Mouse (Mus musculus): ENCODE measurements around the gene Olfr1495. TPM values are rescaled to one million over a fixed set of nuclear protein-coding genes. Genes with fewer than 3 reads are reported as not detected.
"Not testable (repeated sequence)": the region's sequence is repeated elsewhere in the genome, so short reads cannot be mapped to it uniquely, and the experiment has no call there.

The Olfr1495 gene
- not detected in 2 replicates for polyA plus RNA-seq (2016; fragmentation: Nextera tagmentation; extraction: Ambion mirVana)

- ATAC-seq (ENCODE audit: low FRiP score) = no peak
- H3K4me1 ChIP-seq = no peaks in the 10 kb centered on the region
- no peaks in the 10 kb centered on the region for H3K36me3 ChIP-seq (replicated peaks)
- H3K4me3 ChIP-seq (replicated peaks) = no peak within 1 kb of the TSS
- WGBS = 85% methylated on average over 3 of the region's 3 CpGs
- no peak within 1 kb of the TSS for H3K4me2 ChIP-seq
- H3K27me3 ChIP-seq = no peaks in the 10 kb centered on the region
- no peaks in the 10 kb centered on the region for H3K9me3 ChIP-seq
- no peak within 1 kb of the TSS for H3K27ac ChIP-seq
- no peak within 1 kb of the TSS for H3K9ac ChIP-seq
These were observed at the start of gene Olfr1495 for GRCm38 (mm10) chr19:13764306-13764705. TSS of gene Olfr1495 (plus strand) at chr19:13764606.

GRCm38 (mm10) chr19:13722978-13723377 is 41.4 kb upstream of the Olfr1495 start, which contains the start of gene Olfr1493-ps1:
TSS of gene Olfr1493-ps1 (plus strand) at chr19:13723278.
- H3K9ac ChIP-seq = no peak within 1 kb of the TSS
- H3K4me1 ChIP-seq = no peaks in the 10 kb centered on the region
- no peaks in the 10 kb centered on the region for H3K36me3 ChIP-seq (replicated peaks)
- 0 out of 2 replicates have a peak, but pooled peaks cover 7% of the 10 kb centered on the region for H3K9me3 ChIP-seq
- no peak for ATAC-seq (ENCODE audit: low FRiP score)
- H3K27me3 ChIP-seq = no peaks in the 10 kb centered on the region
- no peak within 1 kb of the TSS for H3K27ac ChIP-seq
- no peak within 1 kb of the TSS for H3K4me3 ChIP-seq (replicated peaks)
- H3K4me2 ChIP-seq = no peak within 1 kb of the TSS
- WGBS = 57% methylated on average over 2 of the region's 2 CpGs

- WGBS = 89% methylated on average over 4 of the region's 4 CpGs
- H3K4me1 ChIP-seq = no peaks in the 10 kb centered on the region
- ATAC-seq (ENCODE audit: low FRiP score) = no peak
- H3K9me3 ChIP-seq = no peaks in the 10 kb centered on the region
- no peak within 1 kb of the TSS for H3K27ac ChIP-seq
- no peak within 1 kb of the TSS for H3K9ac ChIP-seq
- H3K27me3 ChIP-seq = no peaks in the 10 kb centered on the region
- H3K4me3 ChIP-seq (replicated peaks) = no peak within 1 kb of the TSS
- H3K36me3 ChIP-seq (replicated peaks) = no peaks in the 10 kb centered on the region
- no peak within 1 kb of the TSS for H3K4me2 ChIP-seq
These were observed 25.0 kb upstream of the Olfr1495 start, which contains the start of gene Olfr1494 for GRCm38 (mm10) chr19:13739428-13739827. TSS of gene Olfr1494 (plus strand) at chr19:13739728.

GRCm38 (mm10) chr19:13749366-13749765 is 15.0 kb upstream of the Olfr1495 start:
- Histone ChIP-seq H3K36me3 (replicated peaks) (no peaks in the 10 kb centered on the region), H3K9ac (no peak overlapping the region), H3K4me1 (no peaks in the 10 kb centered on the region), H3K9me3 (no peaks in the 10 kb centered on the region), H3K27me3 (no peaks in the 10 kb centered on the region), H3K27ac (no peak overlapping the region), H3K4me3 (replicated peaks) (no peak overlapping the region), H3K4me2 (no peak overlapping the region)
- ATAC-seq (ENCODE audit: low FRiP score) = no peak
- 83% methylated on average over 1 of the region's 1 CpGs for WGBS

- Histone ChIP-seq H3K27me3 (no peaks in the 10 kb centered on the region), H3K9me3 (no peaks in the 10 kb centered on the region), H3K36me3 (replicated peaks) (no peaks in the 10 kb centered on the region), H3K9ac (no peak overlapping the region), H3K4me2 (no peak overlapping the region), H3K4me1 (no peaks in the 10 kb centered on the region), H3K4me3 (replicated peaks) (no peak overlapping the region), H3K27ac (no peak overlapping the region)
- ATAC-seq (ENCODE audit: low FRiP score) = no peak
- 94% methylated on average over 9 of the region's 9 CpGs for WGBS
These were observed 4.3 kb downstream of the Olfr1495 start for GRCm38 (mm10) chr19:13768565-13769276.

GRCm38 (mm10) chr19:13777578-13777977 is 13.2 kb downstream of the Olfr1495 start, which contains the start of gene Olfr1496:
TSS of gene Olfr1496 (plus strand) at chr19:13777878.
- no peak within 1 kb of the TSS for H3K4me2 ChIP-seq

GRCm38 (mm10) chr19:13798102-13798501 is 33.7 kb downstream of the Olfr1495 start, which contains the start of gene Olfr1497:
TSS of gene Olfr1497 (minus strand) at chr19:13798202.
- Histone ChIP-seq H3K4me3 (replicated peaks) (no peak within 1 kb of the TSS), H3K4me2 (no peak within 1 kb of the TSS), H3K4me1 (no peaks in the 10 kb centered on the region), H3K9me3 (no peaks in the 10 kb centered on the region), H3K9ac (no peak within 1 kb of the TSS), H3K36me3 (replicated peaks) (no peaks in the 10 kb centered on the region), H3K27ac (no peak within 1 kb of the TSS), H3K27me3 (no peaks in the 10 kb centered on the region)
- no peak for ATAC-seq (ENCODE audit: low FRiP score)

More at GRCm38 (mm10) chr19:13777578-13777977, 13.2 kb downstream of the Olfr1495 start, which contains the start of gene Olfr1496:
- H3K27ac ChIP-seq = no peak within 1 kb of the TSS
- no peaks in the 10 kb centered on the region for H3K27me3 ChIP-seq
- H3K9me3 ChIP-seq = no peaks in the 10 kb centered on the region
- H3K4me1 ChIP-seq = no peaks in the 10 kb centered on the region
- WGBS = 89% methylated on average over 1 of the region's 1 CpGs
- H3K36me3 ChIP-seq (replicated peaks) = no peaks in the 10 kb centered on the region
- H3K9ac ChIP-seq = no peak within 1 kb of the TSS
- no peak for ATAC-seq (ENCODE audit: low FRiP score)
- H3K4me3 ChIP-seq (replicated peaks) = no peak within 1 kb of the TSS

GRCm38 (mm10) chr19:13805486-13805885 is 41.1 kb downstream of the Olfr1495 start:
- H3K27me3 ChIP-seq; H3K36me3 ChIP-seq (replicated peaks); H3K4me1 ChIP-seq; H3K9me3 ChIP-seq; H3K4me3 ChIP-seq (replicated peaks); H3K27ac ChIP-seq; H3K4me2 ChIP-seq; H3K9ac ChIP-seq; ATAC-seq (ENCODE audit: low FRiP score): not testable (repeated sequence)
- WGBS = 58% methylated on average over 1 of the region's 1 CpGs

- no peaks in the 10 kb centered on the region for H3K36me3 ChIP-seq (replicated peaks)
- H3K9me3 ChIP-seq = no peaks in the 10 kb centered on the region
- H3K27me3 ChIP-seq = no peaks in the 10 kb centered on the region
- H3K27ac ChIP-seq = no peak overlapping the region
- H3K4me1 ChIP-seq = no peaks in the 10 kb centered on the region
- WGBS = 64% methylated on average over 2 of the region's 2 CpGs
- ATAC-seq (ENCODE audit: low FRiP score) = no peak
- H3K4me2 ChIP-seq = no peak overlapping the region
- H3K4me3 ChIP-seq (replicated peaks) = no peak overlapping the region
- no peak overlapping the region for H3K9ac ChIP-seq
These were observed 48.4 kb downstream of the Olfr1495 start for GRCm38 (mm10) chr19:13812823-13813222.

- no peak overlapping the region for H3K9ac ChIP-seq
- no peaks in the 10 kb centered on the region for H3K36me3 ChIP-seq (replicated peaks)
- ATAC-seq (ENCODE audit: low FRiP score) = no peak
- H3K4me3 ChIP-seq (replicated peaks) = no peak overlapping the region
- no peaks in the 10 kb centered on the region for H3K9me3 ChIP-seq
- no peaks in the 10 kb centered on the region for H3K27me3 ChIP-seq
- 37% methylated on average over 5 of the region's 5 CpGs for WGBS
- H3K27ac ChIP-seq = no peak overlapping the region
- H3K4me1 ChIP-seq = no peaks in the 10 kb centered on the region
- H3K4me2 ChIP-seq = no peak overlapping the region
These were observed 54.4 kb downstream of the Olfr1495 start for GRCm38 (mm10) chr19:13818827-13819226.

GRCm38 (mm10) chr19:13819347-13819746 is 54.9 kb downstream of the Olfr1495 start, which contains the start of gene Olfr1499:
TSS of gene Olfr1499 (minus strand) at chr19:13819447.
- ATAC-seq (ENCODE audit: low FRiP score) = no peak
- no peak within 1 kb of the TSS for H3K4me3 ChIP-seq (replicated peaks)
- H3K9me3 ChIP-seq = no peaks in the 10 kb centered on the region
- no peak within 1 kb of the TSS for H3K9ac ChIP-seq
- no peak within 1 kb of the TSS for H3K27ac ChIP-seq
- H3K4me1 ChIP-seq = no peaks in the 10 kb centered on the region
- no peaks in the 10 kb centered on the region for H3K27me3 ChIP-seq
- no peaks in the 10 kb centered on the region for H3K36me3 ChIP-seq (replicated peaks)
- H3K4me2 ChIP-seq = no peak within 1 kb of the TSS

Data from forebrain, embryonic 12.5 days (tissue).